Mouse (Mus musculus) embryonic facial prominence, embryonic 11.5 days (tissue): ENCODE results near the gene Gpkow. TPM values are rescaled to one million over a fixed set of nuclear protein-coding genes. Genes with fewer than 3 reads are reported as not detected.

ENCODE experiments used
- ATAC-seq: fragments of 200-750 bp; cut with Nextera tagmentation; replicated peaks from 2 replicates; pipeline ENCODE4 v1.8.0; 2017; ENCODE audit warnings: low read depth; ENCODE audit not compliant: insufficient number of reproducible peaks, low FRiP score, low TSS enrichment
- DNase-seq: peaks from one replicate; pipeline ENCODE4 v3.0.0-alpha.2; 2015; ENCODE audit warnings: low spot score
- H3K27ac ChIP-seq: fragments of 300-500 bp; sonication (generic); replicated peaks from 2 replicates; pipeline ENCODE4 v1.5.1; 2014; ENCODE audit warnings: mild to moderate bottlenecking, low read depth, low read length, control low read depth
- H3K27me3 ChIP-seq: fragments of 300-500 bp; sonication (generic); 2 replicates; pipeline ENCODE4 v1.6.1; 2014; ENCODE audit warnings: mild to moderate bottlenecking, low read length, moderate library complexity, mixed read lengths; ENCODE audit not compliant: control insufficient read depth, insufficient read depth
- H3K36me3 ChIP-seq: fragments of 300-500 bp; sonication (generic); replicated peaks from 2 replicates; pipeline ENCODE4 v1.6.1; 2014; ENCODE audit warnings: low read depth, mild to moderate bottlenecking, low read length, moderate library complexity, mixed read lengths; ENCODE audit not compliant: control insufficient read depth, insufficient read depth
- H3K4me1 ChIP-seq: fragments of 300-500 bp; sonication (generic); 2 replicates; pipeline ENCODE4 v1.6.1; 2014; ENCODE audit warnings: low read length, mixed read lengths; ENCODE audit not compliant: control insufficient read depth, insufficient read depth
- H3K4me2 ChIP-seq: fragments of 300-500 bp; sonication (generic); 2 replicates; pipeline ENCODE4 v1.6.1; 2014; ENCODE audit warnings: low read depth, mild to moderate bottlenecking, control low read depth, low read length, moderate library complexity
- H3K4me3 ChIP-seq: fragments of 300-500 bp; sonication (generic); 2 replicates; pipeline ENCODE4 v1.5.1; 2014; ENCODE audit warnings: low read depth, low read length, control low read depth
- H3K9ac ChIP-seq: fragments of 300-500 bp; sonication (generic); replicated peaks from 2 replicates; pipeline ENCODE4 v1.6.1; 2014; ENCODE audit warnings: mild to moderate bottlenecking, control low read depth, low read length
- H3K9me3 ChIP-seq: fragments of 300-500 bp; sonication (generic); replicated peaks from 2 replicates; pipeline ENCODE4 v1.6.1; 2016; ENCODE audit warnings: mild to moderate bottlenecking, low read length, inconsistent platforms, mixed read lengths; ENCODE audit not compliant: control insufficient read depth
- WGBS: fragments of 180-500 bp; shearing (Covaris S2); extraction: QIAGEN DNeasy Blood & Tissue Kit; methylation state at CpG from one replicate; pipeline ENCODE4 v1.1.7; 2014; 5-methylcytosine and 5-hydroxymethylcytosine counted together
- polyA plus RNA-seq: library from polyadenylated mRNA; unstranded; fragments of >200 nt; fragmentation: Nextera tagmentation; extraction: Ambion mirVana; gene quantifications from 2 replicates; pipeline ENCODE4 v1.2.1, GENCODE M21; 2014

Gene Gpkow
- polyA plus RNA-seq, 1 experiment from 2014 or later = 42.2 TPM

- Histone ChIP-seq H3K36me3 (no peaks in the 10 kb centered on the region), H3K4me1 (no peaks in the 10 kb centered on the region), H3K27me3 (no peaks in the 10 kb centered on the region), H3K9me3 (no peaks in the 10 kb centered on the region), H3K27ac (no peak overlapping the region), H3K4me2 (no peak overlapping the region), H3K4me3 (no peak overlapping the region), H3K9ac (no peak overlapping the region)
- 82% methylated on average over 12 of the region's 12 CpGs for WGBS
- ATAC-seq (no peak), DNase-seq (no peak)
Measured at GRCm38 (mm10) chrX:7725841-7726240, 28.9 kb downstream of the Gpkow start.

- DNase-seq (no peak), ATAC-seq (no peak)
- H3K27me3 ChIP-seq = no peaks in the 10 kb centered on the region
- no peak overlapping the region for H3K9ac ChIP-seq
- no peak overlapping the region for H3K4me2 ChIP-seq
- no peak overlapping the region for H3K27ac ChIP-seq
- no peak overlapping the region for H3K4me3 ChIP-seq
- H3K9me3 ChIP-seq = no peaks in the 10 kb centered on the region
- no peaks in the 10 kb centered on the region for H3K4me1 ChIP-seq
- no peaks in the 10 kb centered on the region for H3K36me3 ChIP-seq
- WGBS = 94% methylated on average over 13 of the region's 13 CpGs
Measured at GRCm38 (mm10) chrX:7727176-7727575, 30.2 kb downstream of the Gpkow start.

GRCm38 (mm10) chrX:7728215-7728921 lies 31.4 kb downstream of the Gpkow start, which contains the start of gene Praf2:
TSS of gene Praf2 (plus strand) at chrX:7728439.
- no peaks in the 10 kb centered on the region for H3K9me3 ChIP-seq
- no peaks in the 10 kb centered on the region for H3K4me1 ChIP-seq
- WGBS = 18% methylated on average over 42 of the region's 42 CpGs
- H3K4me3 ChIP-seq = peak within 1 kb of the TSS; percentile 41
- peak; percentile 85 for DNase-seq
- peak within 1 kb of the TSS; percentile 54 for H3K9ac ChIP-seq
- H3K4me2 ChIP-seq = peak within 1 kb of the TSS; percentile 40
- ATAC-seq = peak; percentile 93
- H3K27me3 ChIP-seq = no peaks in the 10 kb centered on the region
- H3K27ac ChIP-seq = 0 out of 2 replicates have a peak within 1 kb of the TSS, but pooled peaks have one; percentile 8
- H3K36me3 ChIP-seq = no peaks in the 10 kb centered on the region

GRCm38 (mm10) chrX:7728922-7729265 lies 32.0 kb downstream of the Gpkow start:
- 28% methylated on average over 4 of the region's 4 CpGs for WGBS
- DNase-seq (no peak), ATAC-seq (no peak; the same call in 1 of the 2 replicates)
- Histone ChIP-seq H3K4me1 (no peaks in the 10 kb centered on the region), H3K9me3 (no peaks in the 10 kb centered on the region), H3K4me3 (peak overlapping the region; percentile 41), H3K36me3 (no peaks in the 10 kb centered on the region), H3K9ac (peak overlapping the region; percentile 54), H3K27ac (no peak overlapping the region), H3K4me2 (peak overlapping the region; percentile 40), H3K27me3 (no peaks in the 10 kb centered on the region)

GRCm38 (mm10) chrX:7733571-7734156 lies 36.7 kb downstream of the Gpkow start:
- ATAC-seq = no peak
- Histone ChIP-seq H3K27me3 (no peaks in the 10 kb centered on the region), H3K9me3 (no peaks in the 10 kb centered on the region), H3K4me3 (no peak overlapping the region), H3K9ac (no peak overlapping the region), H3K36me3 (no peaks in the 10 kb centered on the region), H3K4me2 (no peak overlapping the region; the same call in 1 of the 2 replicates), H3K27ac (no peak overlapping the region), H3K4me1 (no peaks in the 10 kb centered on the region)
- WGBS = 24% methylated on average over 24 of the region's 26 CpGs
- peak; percentile 53 for DNase-seq

GRCm38 (mm10) chrX:7739336-7740081 lies 42.6 kb downstream of the Gpkow start:
- no peak overlapping the region for H3K9ac ChIP-seq
- H3K27me3 ChIP-seq = no peaks in the 10 kb centered on the region
- WGBS = 72% methylated on average over 14 of the region's 14 CpGs
- H3K27ac ChIP-seq = no peak overlapping the region
- no peaks in the 10 kb centered on the region for H3K9me3 ChIP-seq
- no peak overlapping the region for H3K4me2 ChIP-seq
- H3K36me3 ChIP-seq = no peaks in the 10 kb centered on the region
- DNase-seq = no peak
- H3K4me3 ChIP-seq = no peak overlapping the region
- no peak for ATAC-seq
- H3K4me1 ChIP-seq = no peaks in the 10 kb centered on the region

- no peaks in the 10 kb centered on the region for H3K4me1 ChIP-seq
- H3K27ac ChIP-seq = no peak overlapping the region
- H3K9ac ChIP-seq = no peak overlapping the region
- no peak overlapping the region for H3K4me2 ChIP-seq
- WGBS = 58% methylated on average over 10 of the region's 10 CpGs
- H3K36me3 ChIP-seq = no peaks in the 10 kb centered on the region
- H3K9me3 ChIP-seq = no peaks in the 10 kb centered on the region
- ATAC-seq (no peak), DNase-seq (no peak)
- no peak overlapping the region for H3K4me3 ChIP-seq
- no peaks in the 10 kb centered on the region for H3K27me3 ChIP-seq
Measured at GRCm38 (mm10) chrX:7740082-7740819, 43.3 kb downstream of the Gpkow start.
